Mouse (Mus musculus) c-Kit-positive CD71-positive TER-119-negative erythroid progenitor cells, embryonic 14.5 days (primary cell): ENCODE measurements around the gene Fam207a.

ENCODE experiments used
- DNase-seq: peaks from one replicate; pipeline ENCODE4 v3.0.0-alpha.2; 2013; ENCODE audit warnings: low read depth

Fam207a gene

GRCm38 (mm10) chr10:77531026-77532019, 15.7 kb upstream of the Fam207a start:
- no peak for DNase-seq

- no peak for DNase-seq
Measured at GRCm38 (mm10) chr10:77530140-77530539, 14.6 kb upstream of the Fam207a start, which contains the start of gene Itgb2. Gene Itgb2 (plus strand): TSS chr10:77530252.

DNA sequence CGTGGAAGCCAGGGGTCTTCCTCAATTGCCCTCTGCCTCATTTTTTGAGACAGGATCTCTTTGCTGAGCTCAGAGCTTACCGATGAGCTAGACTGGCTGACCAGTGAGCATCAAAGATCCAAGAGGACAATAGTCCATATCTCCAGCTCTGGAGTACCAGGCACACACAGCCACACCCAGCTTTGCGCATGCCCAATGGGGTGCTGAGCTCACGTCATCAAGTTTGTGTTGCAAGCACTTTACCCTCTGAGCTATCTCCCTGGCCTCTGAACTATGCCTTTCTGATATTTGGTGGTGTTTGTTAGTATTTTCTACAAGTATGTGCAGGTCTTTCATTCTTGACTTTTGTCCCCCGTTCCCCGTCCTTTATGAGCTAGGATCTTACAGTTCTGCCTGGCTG, 13.0 kb upstream of the Fam207a start:
- DNase-seq = no peak

- DNase-seq = no peak
Measured at GRCm38 (mm10) chr10:77526488-77526887, 10.9 kb upstream of the Fam207a start.

GRCm38 (mm10) chr10:77523321-77523720, 7.7 kb upstream of the Fam207a start:
- no peak for DNase-seq

- no peak for DNase-seq
Measured at GRCm38 (mm10) chr10:77522746-77523145, 7.2 kb upstream of the Fam207a start.

DNA sequence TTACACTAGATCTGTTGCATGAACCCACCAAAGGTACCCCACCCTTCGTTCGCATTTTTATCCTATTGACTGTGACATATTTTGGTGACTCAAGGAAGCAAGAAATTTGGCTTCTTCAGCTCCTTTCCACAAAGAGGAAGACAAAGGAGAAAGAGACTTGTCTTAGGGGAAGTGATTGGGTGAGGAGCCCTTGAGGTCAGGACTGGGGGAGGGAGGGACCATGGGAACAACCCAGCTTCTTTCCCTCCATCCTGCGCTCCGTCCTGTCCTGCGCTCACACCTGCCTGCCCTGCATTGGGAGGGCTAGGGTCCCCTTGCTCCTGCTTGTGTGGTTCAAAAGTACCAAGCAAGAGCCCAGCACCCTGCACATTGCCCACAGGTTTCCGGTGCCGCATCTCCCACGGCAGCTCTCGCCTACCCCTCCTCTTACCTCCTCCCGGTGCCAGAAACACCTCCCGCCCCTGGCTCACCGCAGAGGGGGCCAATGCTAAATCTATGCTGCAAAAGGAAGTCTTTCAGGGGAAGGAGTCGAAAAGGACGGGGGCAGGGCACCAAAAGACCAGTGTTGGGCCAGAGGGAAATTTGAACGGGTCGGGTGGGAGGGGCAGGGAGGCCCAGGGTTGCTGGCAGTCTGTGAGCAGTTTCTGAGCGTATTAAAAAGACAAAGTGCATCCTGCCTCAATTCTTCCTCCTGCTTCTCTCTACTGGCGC, 6.6 kb upstream of the Fam207a start:
- no peak for DNase-seq

GRCm38 (mm10) chr10:77520497-77520896, 4.9 kb upstream of the Fam207a start:
- no peak for DNase-seq

DNA sequence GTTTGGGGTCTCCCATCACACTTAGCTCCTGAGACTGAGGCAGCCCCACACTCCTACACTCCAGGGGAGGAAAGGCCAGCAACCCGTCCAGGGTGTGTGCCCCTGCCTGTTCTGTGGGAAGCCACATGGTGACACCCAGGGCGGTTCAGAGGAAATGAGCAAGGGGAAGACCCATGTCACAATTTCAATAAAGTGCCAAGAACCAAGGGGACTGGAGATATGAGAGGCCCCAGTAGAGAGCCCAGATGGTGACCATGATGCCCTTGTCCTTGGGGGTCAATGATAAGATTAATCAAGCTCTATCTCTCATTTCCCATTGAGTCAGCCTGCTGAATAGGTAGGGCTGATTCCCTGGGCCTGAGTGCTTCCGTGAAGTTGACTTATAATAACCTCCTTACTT, 3.6 kb upstream of the Fam207a start:
- no peak for DNase-seq

DNA sequence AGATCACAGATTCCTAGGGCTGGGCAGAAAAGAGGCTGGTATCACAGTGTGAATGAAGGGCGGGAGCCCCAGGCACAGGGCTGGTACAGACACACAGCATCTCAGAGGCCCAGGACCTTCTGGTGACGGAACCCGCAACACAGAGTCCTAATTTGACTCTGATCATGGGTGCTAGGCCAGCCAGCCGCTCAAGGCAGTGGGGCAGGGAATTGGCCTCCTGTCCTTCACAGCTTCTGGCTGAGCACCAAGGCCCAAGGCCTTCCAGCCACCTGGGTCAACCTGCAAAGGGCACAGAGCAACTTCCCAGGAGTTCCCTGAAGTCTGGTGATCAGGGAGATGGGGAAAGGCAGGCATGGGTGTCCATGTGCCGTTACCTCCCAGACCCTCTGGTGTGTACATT, 2.2 kb upstream of the Fam207a start:
- no peak for DNase-seq

GRCm38 (mm10) chr10:77517066-77517620, 1.6 kb upstream of the Fam207a start:
- peak; percentile 63 for DNase-seq

DNA sequence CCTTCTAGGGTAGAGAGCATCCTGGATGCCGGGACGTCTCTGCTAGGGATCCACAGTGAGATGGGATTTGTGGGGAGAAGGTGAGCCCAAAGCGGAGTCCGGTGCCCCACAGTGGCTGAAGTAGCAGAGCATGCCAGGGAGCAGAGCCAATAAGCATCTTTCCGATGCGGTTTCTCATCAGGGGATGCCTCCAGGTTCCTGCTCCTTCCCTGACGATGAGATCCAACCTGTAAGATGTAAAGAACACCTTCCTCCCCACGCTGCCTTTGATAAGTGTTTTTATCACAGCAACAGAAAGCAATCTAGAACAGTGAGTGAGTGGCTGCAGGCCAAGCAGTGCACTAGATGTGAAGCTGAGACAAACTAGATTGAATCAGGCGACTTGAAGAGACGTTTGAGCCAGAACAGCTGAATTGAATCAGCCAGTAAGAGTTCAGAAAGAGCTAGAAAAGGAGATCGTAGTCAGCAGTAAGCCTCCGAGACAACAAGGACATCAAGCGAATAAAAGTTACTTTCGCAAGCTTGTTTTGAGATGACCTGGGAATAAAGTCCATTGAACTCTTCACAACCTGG, 880 bp upstream of the Fam207a start:
- DNase-seq = no peak

DNA sequence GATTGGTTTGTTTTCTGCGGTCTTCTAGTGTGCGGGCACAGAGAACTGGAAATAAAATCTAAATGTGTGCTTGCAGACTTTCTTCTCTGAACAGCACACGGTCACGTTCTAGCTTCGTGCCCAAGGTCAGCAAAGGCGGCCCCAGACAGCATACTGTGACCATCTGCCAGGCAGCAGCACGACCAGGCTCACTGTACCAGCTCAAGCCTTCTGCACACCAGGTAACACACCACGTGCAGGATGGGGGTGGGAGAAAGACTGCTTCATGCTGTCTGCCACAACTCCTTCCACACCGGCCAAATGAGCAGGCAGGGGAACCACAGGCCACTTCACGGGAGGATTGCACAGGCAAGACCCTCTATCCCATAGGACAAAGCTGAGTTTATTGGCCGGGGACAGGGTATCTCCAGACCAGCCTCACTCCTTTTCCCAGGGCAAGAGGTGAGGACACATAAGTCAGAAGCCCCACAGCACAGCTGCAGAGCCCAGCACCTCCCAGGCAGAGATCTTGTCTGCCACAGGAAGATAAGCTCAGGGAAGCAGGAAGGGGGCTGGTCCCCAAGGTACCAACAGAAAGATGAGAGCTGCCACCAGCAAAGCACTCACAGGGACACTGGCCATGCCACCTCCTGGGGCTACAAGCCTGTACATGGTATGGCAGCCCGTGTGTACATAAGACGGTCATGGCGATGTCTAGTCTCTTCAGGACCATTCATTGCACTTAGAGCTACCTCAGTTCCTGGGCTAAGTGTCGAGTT, 5.2 kb downstream of the Fam207a start:
- no peak for DNase-seq

GRCm38 (mm10) chr10:77509403-77510187, 6.0 kb downstream of the Fam207a start:
- peak; percentile 60 for DNase-seq

DNA sequence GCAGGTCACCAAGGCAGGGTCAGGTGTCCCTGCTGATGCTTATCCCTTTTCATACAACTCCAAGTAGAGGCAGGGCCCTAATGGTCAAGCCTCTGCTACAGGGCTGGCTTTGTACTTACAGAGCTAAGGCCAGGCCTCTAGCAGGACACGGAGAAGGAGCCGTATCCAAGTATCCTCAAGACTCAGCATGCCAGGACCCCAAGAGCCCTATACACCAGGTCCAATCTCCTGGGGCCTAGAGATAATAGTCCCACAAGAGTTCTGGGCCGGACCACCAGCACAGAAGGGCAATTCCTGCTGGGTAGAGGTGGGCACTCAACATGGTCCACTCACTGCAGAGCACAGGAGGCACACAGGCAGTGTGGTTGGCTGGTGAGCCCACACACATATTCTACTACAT, 6.8 kb downstream of the Fam207a start:
- DNase-seq = no peak

GRCm38 (mm10) chr10:77507779-77508178, 7.8 kb downstream of the Fam207a start:
- no peak for DNase-seq

- DNase-seq = no peak
Measured at GRCm38 (mm10) chr10:77506961-77507577, 8.5 kb downstream of the Fam207a start.

GRCm38 (mm10) chr10:77506526-77506925, 9.1 kb downstream of the Fam207a start:
- DNase-seq = no peak

- DNase-seq = no peak
Measured at GRCm38 (mm10) chr10:77504143-77504542, 11.4 kb downstream of the Fam207a start.
